Mouse (Mus musculus) brain, embryonic 18.5 days (tissue): ENCODE measurements around the gene Clspn.

Source experiments
- DNase-seq: peaks from one replicate; pipeline ENCODE4 v3.0.0-alpha.2; 2012; ENCODE audit warnings: low read depth, low spot score

Clspn gene

GRCm38 (mm10) chr4:126563798-126564197 lies 7.1 kb downstream of the Clspn start:
- DNase-seq = no peak

GRCm38 (mm10) chr4:126567243-126567642 lies 10.5 kb downstream of the Clspn start:
- no peak for DNase-seq

GRCm38 (mm10) chr4:126569783-126570182 lies 13.0 kb downstream of the Clspn start:
- no peak for DNase-seq

- DNase-seq = no peak
Observed at GRCm38 (mm10) chr4:126576281-126576680, 19.5 kb downstream of the Clspn start.

GRCm38 (mm10) chr4:126577920-126578319 lies 21.2 kb downstream of the Clspn start:
- DNase-seq = no peak

GRCm38 (mm10) chr4:126579077-126579476 lies 22.3 kb downstream of the Clspn start:
- no peak for DNase-seq

- no peak for DNase-seq
Observed at GRCm38 (mm10) chr4:126585739-126586138, 29.0 kb downstream of the Clspn start.

- no peak for DNase-seq
Observed at GRCm38 (mm10) chr4:126592039-126592438, 35.3 kb downstream of the Clspn start.

GRCm38 (mm10) chr4:126599971-126600754 lies 43.4 kb downstream of the Clspn start:
- DNase-seq = no peak

- DNase-seq = peak; percentile 28
Observed at GRCm38 (mm10) chr4:126601597-126602444, 45.1 kb downstream of the Clspn start.

GRCm38 (mm10) chr4:126602445-126602762 lies 45.7 kb downstream of the Clspn start:
- DNase-seq = no peak

- no peak for DNase-seq
Observed at GRCm38 (mm10) chr4:126604141-126604540, 47.4 kb downstream of the Clspn start.

- no peak for DNase-seq
Observed at GRCm38 (mm10) chr4:126605751-126606150, 49.0 kb downstream of the Clspn start.

GRCm38 (mm10) chr4:126609606-126610181 lies 53.0 kb downstream of the Clspn start, which contains the start of gene 5730409E04Rik:
5730409E04Rik (plus strand) TSS chr4:126609818.
- DNase-seq = peak; percentile 30

GRCm38 (mm10) chr4:126611991-126612390 lies 55.3 kb downstream of the Clspn start:
- no peak for DNase-seq

GRCm38 (mm10) chr4:126616312-126616711 lies 59.6 kb downstream of the Clspn start:
- no peak for DNase-seq

- DNase-seq = no peak
Observed at GRCm38 (mm10) chr4:126619691-126620330, 63.1 kb downstream of the Clspn start.

- DNase-seq = no peak
Observed at GRCm38 (mm10) chr4:126620349-126620874, 63.7 kb downstream of the Clspn start.

- DNase-seq = no peak
Observed at GRCm38 (mm10) chr4:126627021-126627681, 70.4 kb downstream of the Clspn start.

- no peak for DNase-seq
Observed at GRCm38 (mm10) chr4:126631922-126632321, 75.2 kb downstream of the Clspn start.

- no peak for DNase-seq
Observed at GRCm38 (mm10) chr4:126632668-126633067, 75.9 kb downstream of the Clspn start.
